Mouse (Mus musculus) left cerebral cortex, adult 11 months (tissue): Measurements from ENCODE around the gene Igf2bp1.
"Not testable (repeated sequence)": the region's sequence is repeated elsewhere in the genome, so short reads cannot be mapped to it uniquely, and the experiment has no call there.

Source experiments
- DNase-seq: peaks from one replicate; pipeline ENCODE4 v3.0.0; 2022; ENCODE audit warnings: low spot score

Igf2bp1 gene

DNA sequence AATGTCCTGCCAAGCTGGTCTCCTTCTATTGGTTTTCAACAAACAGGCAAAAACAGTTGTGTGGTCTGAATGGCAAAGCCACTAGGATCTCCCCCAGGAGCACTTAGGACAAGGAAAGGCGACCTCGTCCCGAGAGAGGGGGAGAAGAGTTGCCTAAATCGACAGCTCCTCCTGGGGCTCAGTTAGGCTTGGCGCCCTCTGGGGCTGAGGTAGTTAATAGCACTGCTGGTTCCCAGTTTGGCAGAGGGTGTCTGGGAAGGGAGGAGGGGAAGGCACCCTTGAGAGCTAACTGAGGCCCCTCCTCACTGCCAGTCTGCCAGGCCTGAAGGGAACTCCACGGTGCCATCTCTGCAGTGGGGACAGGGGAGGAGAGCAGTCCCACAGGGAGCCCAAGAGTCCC is 46.6 kb downstream of the Igf2bp1 start:
- DNase-seq, result no peak

GRCm38 (mm10) chr11:95958251-95958650 is 47.5 kb downstream of the Igf2bp1 start:
- no peak for DNase-seq

GRCm38 (mm10) chr11:95957407-95957806 is 48.3 kb downstream of the Igf2bp1 start:
- no peak for DNase-seq

DNA sequence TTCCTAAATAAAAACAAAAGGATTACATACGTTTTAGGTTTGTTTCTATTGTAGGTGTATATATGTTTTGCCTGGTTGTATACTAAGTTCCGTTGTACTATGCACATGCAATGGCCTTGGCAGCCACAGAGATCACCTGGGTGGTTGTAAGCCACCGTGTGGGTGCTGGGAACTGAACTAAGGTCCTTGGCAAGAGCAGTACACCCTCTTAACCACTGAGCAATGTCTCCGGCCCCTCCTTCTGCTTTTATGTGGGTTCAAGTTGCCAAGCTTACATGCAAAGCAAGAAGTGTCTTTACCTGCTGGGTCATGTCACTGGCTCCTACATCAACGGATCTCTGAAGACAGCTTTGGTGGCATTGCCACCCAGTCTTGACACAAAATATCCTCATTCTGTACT is 52.4 kb downstream of the Igf2bp1 start:
- DNase-seq, result no peak

DNA sequence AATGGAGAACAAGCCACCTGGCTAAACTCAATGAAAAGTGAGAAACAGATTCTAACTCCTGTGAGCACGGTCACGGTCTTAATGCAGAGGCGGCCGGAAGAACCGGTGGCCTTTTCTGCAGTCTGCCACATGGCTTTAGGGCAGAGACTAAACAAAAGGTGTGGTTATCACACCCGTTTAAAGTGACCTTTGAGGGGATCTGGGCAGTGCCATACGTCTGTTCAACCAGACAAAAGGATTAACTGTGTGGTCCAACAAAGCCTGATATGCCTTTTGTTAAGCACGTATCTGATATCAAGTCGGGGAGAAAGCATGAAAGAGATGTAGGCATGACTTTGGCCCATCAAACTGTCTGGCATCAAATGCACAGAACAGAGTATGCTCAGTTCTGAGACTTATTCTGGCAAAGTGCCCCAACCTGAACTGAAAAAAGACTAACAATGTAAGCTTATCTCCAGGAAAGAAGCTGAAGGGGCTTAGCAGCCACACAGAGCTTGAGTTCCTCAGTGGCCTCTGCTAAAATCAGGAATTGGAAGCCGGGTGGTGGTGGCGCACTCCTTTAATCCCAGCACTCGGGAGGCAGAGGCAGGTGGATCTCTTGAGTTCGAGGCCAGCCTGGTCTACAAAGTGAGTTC is 59.8 kb downstream of the Igf2bp1 start:
- DNase-seq, result no peak

DNA sequence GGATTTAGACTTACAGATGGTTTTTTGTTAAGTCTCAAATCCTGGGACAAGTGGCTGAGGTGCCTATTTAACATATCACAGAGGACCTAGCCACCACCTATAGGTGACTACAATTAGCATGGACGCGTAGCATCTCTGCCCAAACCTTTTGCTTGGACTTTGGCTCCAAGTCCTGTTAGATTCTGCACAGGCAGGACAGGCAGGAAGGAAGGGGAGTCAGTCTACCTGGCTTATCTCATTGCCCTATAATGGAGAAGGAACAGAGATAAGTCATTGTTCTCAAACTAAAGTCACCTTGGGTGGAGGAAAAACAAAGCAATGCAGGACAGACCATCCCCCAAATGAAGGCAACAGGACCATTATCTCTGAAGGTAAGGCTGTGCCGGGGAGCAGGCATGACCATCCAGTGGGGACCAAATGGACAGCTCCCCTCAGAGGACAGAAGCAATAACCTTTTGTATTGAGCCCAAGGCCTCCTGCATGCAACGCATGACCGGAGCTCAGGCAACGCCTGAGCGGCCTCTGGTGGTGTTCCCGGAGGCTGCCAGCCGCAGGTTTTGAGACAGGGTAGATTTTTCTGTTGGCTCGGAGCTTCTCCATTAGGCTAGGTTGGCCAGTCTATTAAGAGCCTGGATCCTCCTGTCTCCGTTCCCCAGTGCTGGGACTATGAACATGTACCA is 65.8 kb downstream of the Igf2bp1 start:
- DNase-seq, result no peak

GRCm38 (mm10) chr11:95936409-95936808 is 69.3 kb downstream of the Igf2bp1 start:
- no peak for DNase-seq

DNA sequence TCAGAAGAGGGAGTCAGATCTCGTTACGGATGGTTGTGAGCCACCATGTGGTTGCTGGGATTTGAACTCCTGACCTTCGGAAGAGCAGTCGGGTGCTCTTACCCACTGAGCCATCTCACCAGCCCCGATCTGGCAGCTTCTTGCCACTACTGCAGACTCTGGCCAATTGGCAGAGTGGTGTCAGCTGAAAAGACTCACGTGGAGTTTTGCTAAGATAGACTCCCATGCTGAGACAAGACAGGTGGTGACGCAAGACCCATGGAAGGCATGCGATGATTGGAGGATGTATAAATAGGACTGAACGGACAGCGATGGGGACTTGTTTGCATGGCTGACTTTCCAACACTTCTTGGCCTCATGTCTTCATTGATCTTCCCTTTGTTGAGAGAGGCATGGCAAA is 73.6 kb downstream of the Igf2bp1 start:
- not testable (repeated sequence) for DNase-seq

- no peak for DNase-seq
These were observed 79.3 kb downstream of the Igf2bp1 start for GRCm38 (mm10) chr11:95926398-95926797.

DNA sequence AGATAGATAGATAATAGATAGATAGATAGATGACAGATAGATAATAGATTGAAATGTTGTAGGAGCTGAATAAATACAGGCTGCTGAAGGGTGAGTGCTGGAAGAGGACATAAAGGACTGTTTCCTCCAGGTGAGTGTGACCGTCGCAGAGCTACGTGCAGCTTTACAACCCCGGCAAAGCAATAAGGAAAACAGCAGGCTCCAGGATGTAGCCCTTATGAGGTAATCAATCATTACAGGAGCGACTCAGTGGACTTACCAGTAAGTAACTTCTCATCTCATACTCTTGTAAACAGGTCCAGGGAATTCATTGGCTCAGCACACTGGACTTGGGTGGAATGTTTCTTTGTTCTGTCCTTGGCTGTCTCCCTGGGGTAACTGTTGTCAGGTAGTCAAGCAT is 79.8 kb downstream of the Igf2bp1 start:
- no peak for DNase-seq

- DNase-seq, result no peak
These were observed 81.5 kb downstream of the Igf2bp1 start for GRCm38 (mm10) chr11:95924215-95924614.

DNA sequence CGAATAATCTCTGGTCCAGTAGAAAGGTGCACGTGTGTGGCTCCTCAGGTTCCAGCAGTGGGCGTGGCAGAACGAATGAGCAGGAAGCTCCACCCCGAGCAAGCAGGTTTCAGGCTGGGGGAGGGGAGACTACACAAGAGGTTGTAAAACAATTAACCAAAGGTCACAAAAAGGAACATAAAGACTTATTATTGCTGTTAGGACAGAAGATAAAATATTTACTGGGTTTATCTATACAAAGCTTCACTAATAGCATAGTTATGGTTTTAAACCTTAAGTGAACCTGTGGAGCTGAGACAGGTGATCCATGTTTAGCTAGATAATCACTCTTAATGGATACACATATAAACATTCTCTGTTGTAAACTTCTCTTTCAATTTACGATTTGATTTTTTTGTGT is 82.3 kb downstream of the Igf2bp1 start:
- DNase-seq, result not testable (repeated sequence)

DNA sequence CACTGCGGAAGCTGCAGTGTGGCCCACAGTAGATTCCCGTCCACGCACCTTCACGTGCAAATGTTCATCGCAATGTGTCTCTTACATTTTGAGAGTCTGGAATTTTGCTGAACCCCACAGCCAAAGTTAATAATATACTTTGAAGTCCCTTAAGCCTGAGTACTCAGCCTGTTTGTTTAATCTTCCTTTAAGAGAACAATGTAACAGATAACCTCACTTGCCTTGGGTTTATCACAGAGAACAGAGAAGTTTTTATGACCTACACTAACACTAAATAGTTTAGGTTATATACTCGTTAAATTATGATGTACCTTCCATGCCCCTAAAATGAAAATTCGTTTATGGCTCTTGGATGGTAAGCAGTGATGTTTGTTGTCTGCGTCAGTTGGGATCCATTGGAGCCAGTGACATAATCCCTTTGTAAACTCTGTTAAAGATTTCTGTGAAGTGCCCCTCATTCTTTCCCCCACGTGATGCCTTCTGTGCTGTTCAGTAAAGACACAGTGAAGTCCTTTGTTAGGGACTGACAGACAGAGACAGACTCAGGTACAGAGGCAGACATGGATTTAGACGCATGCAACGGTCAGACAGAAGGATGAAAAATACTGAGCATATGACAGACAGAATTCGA is 83.6 kb downstream of the Igf2bp1 start:
- no peak for DNase-seq

- no peak for DNase-seq
These were observed 89.3 kb downstream of the Igf2bp1 start for GRCm38 (mm10) chr11:95916426-95916825.

- no peak for DNase-seq
These were observed 90.6 kb downstream of the Igf2bp1 start for GRCm38 (mm10) chr11:95915006-95915710.

DNA sequence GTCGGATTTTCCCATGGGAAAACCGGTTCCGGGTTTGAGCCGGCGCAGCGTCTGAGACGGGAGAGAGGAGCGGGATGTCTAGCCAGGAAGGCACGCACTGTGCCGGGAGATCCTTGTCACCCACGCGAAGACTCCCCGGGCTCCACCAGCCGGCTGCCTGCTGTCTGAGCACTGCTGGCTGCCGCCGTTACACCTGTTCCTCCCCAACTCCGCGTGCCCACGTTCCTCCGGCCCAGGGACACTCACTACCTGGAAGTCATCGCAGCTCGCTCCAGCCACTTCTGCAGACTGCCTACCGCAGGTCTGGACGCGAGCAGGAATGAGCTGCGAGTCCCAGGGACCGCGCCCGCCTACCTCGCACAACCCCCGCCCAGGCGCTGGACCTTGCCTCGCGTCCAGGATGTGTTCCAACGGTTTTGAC is 91.2 kb downstream of the Igf2bp1 start, which contains the start of gene B4galnt2:
Gene B4galnt2 (minus strand): TSS at position 321 of the 421 bp plus-strand sequence.
- DNase-seq, result no peak

- no peak for DNase-seq
These were observed 91.7 kb downstream of the Igf2bp1 start for GRCm38 (mm10) chr11:95913959-95914566.

GRCm38 (mm10) chr11:95911579-95911978 is 94.2 kb downstream of the Igf2bp1 start:
- DNase-seq, result no peak

- DNase-seq, result no peak
These were observed 97.8 kb downstream of the Igf2bp1 start for GRCm38 (mm10) chr11:95907805-95908524.
